Mouse (Mus musculus) intestine, postnatal 0 days (tissue): ENCODE results near the gene Wscd2. TPM values are rescaled to one million over a fixed set of nuclear protein-coding genes. Genes with fewer than 3 reads are reported as not detected.

Experiments
- ATAC-seq: fragments of 200-750 bp; cut with Nextera tagmentation; 2 replicates; pipeline ENCODE4 v1.8.0; 2017; ENCODE audit warnings: mild to moderate bottlenecking, moderate TSS enrichment, moderate library complexity
- H3K27ac ChIP-seq: fragments of 300-500 bp; sonication (generic); 2 replicates; pipeline ENCODE4 v1.5.1; 2014; ENCODE audit warnings: mild to moderate bottlenecking, low read depth, low read length, moderate library complexity
- H3K27me3 ChIP-seq: fragments of 300-500 bp; sonication (generic); replicated peaks from 2 replicates; pipeline ENCODE4 v1.6.1; 2014; ENCODE audit warnings: low read length, mixed read lengths; ENCODE audit not compliant: control insufficient read depth, insufficient read depth
- H3K36me3 ChIP-seq: fragments of 300-500 bp; sonication (generic); 2 replicates; pipeline ENCODE4 v1.6.1; 2014; ENCODE audit warnings: mild to moderate bottlenecking, moderate library complexity; ENCODE audit not compliant: control insufficient read depth, insufficient read depth
- H3K4me1 ChIP-seq: fragments of 300-500 bp; sonication (generic); replicated peaks from 2 replicates; pipeline ENCODE4 v1.6.1; 2014; ENCODE audit warnings: antibody characterized with exemption, low read length, mixed read lengths; ENCODE audit not compliant: control insufficient read depth, insufficient read depth
- H3K4me2 ChIP-seq: fragments of 300-500 bp; sonication (generic); replicated peaks from 2 replicates; pipeline ENCODE4 v1.6.1; 2014; ENCODE audit warnings: low read depth, mild to moderate bottlenecking, moderate library complexity
- H3K4me3 ChIP-seq: fragments of 300-500 bp; sonication (generic); 2 replicates; pipeline ENCODE4 v1.5.1; 2014; ENCODE audit warnings: low read depth, low read length
- H3K9ac ChIP-seq: fragments of 300-500 bp; sonication (generic); 2 replicates; pipeline ENCODE4 v1.6.1; 2014; ENCODE audit warnings: mild to moderate bottlenecking, low read depth, low read length
- H3K9me3 ChIP-seq: fragments of 300-500 bp; sonication (generic); 2 replicates; pipeline ENCODE4 v1.6.1; 2016; ENCODE audit warnings: mixed run types; ENCODE audit not compliant: control insufficient read depth
- CTCF ChIP-seq: sonication (generic); IDR thresholded peaks from 2 replicates; pipeline ENCODE4 v1.5.1; 2016; ENCODE audit warnings: low read depth, mild to moderate bottlenecking, control low read depth, antibody characterized with exemption, moderate library complexity
- WGBS: fragments of 180-500 bp; shearing (Covaris S2); extraction: QIAGEN DNeasy Blood & Tissue Kit; methylation state at CpG from one replicate; pipeline ENCODE4 v1.1.7; 2014; 5-methylcytosine and 5-hydroxymethylcytosine counted together
- polyA plus RNA-seq: library from polyadenylated mRNA; unstranded; fragments of >200 nt; fragmentation: Nextera tagmentation; extraction: Ambion mirVana; gene quantifications from 2 replicates; pipeline ENCODE4 v1.2.1, GENCODE M21; 2015

Wscd2 gene
- polyA plus RNA-seq, 1 experiment from 2014 or later: 4.2 TPM

GRCm38 (mm10) chr5:113499421-113499820 lies 9.3 kb downstream of the Wscd2 start:
- Histone ChIP-seq H3K4me3 (no peak overlapping the region), H3K27me3 (no peaks in the 10 kb centered on the region), H3K9ac (no peak overlapping the region), H3K27ac (no peak overlapping the region), H3K9me3 (no peaks in the 10 kb centered on the region), H3K4me1 (no peaks in the 10 kb centered on the region), H3K36me3 (no peaks in the 10 kb centered on the region), H3K4me2 (no peak overlapping the region)
- WGBS: 90% methylated on average over 11 of the region's 11 CpGs
- no peak for ATAC-seq
- TF ChIP-seq CTCF: no peak

GRCm38 (mm10) chr5:113503276-113503675 lies 13.1 kb downstream of the Wscd2 start:
- Histone ChIP-seq H3K27me3 (no peaks in the 10 kb centered on the region), H3K36me3 (no peaks in the 10 kb centered on the region), H3K4me3 (no peak overlapping the region), H3K4me2 (no peak overlapping the region), H3K27ac (no peak overlapping the region), H3K9ac (no peak overlapping the region), H3K9me3 (no peaks in the 10 kb centered on the region), H3K4me1 (no peaks in the 10 kb centered on the region)
- WGBS: 17% methylated on average over 10 of the region's 10 CpGs
- TF ChIP-seq CTCF: no peak
- no peak for ATAC-seq

GRCm38 (mm10) chr5:113504654-113505053 lies 14.5 kb downstream of the Wscd2 start:
- Histone ChIP-seq H3K9ac (no peak overlapping the region), H3K27me3 (no peaks in the 10 kb centered on the region), H3K4me2 (no peak overlapping the region), H3K9me3 (no peaks in the 10 kb centered on the region), H3K4me1 (no peaks in the 10 kb centered on the region), H3K4me3 (no peak overlapping the region), H3K36me3 (no peaks in the 10 kb centered on the region), H3K27ac (no peak overlapping the region)
- 36% methylated on average over 4 of the region's 4 CpGs for WGBS
- no peak for ATAC-seq
- TF ChIP-seq CTCF: no peak

- Histone ChIP-seq H3K9ac (no peak overlapping the region), H3K27ac (no peak overlapping the region), H3K4me2 (no peak overlapping the region), H3K27me3 (no peaks in the 10 kb centered on the region), H3K9me3 (no peaks in the 10 kb centered on the region), H3K36me3 (no peaks in the 10 kb centered on the region), H3K4me3 (no peak overlapping the region), H3K4me1 (no peaks in the 10 kb centered on the region)
- ATAC-seq: no peak
- TF ChIP-seq CTCF: no peak
- 52% methylated on average over 6 of the region's 6 CpGs for WGBS
These were observed 15.9 kb downstream of the Wscd2 start for GRCm38 (mm10) chr5:113506065-113506464.

- no peaks in the 10 kb centered on the region for H3K9me3 ChIP-seq
- H3K27me3 ChIP-seq: no peaks in the 10 kb centered on the region
- no peak overlapping the region for H3K9ac ChIP-seq
- no peaks in the 10 kb centered on the region for H3K36me3 ChIP-seq
- WGBS: 84% methylated on average over 5 of the region's 5 CpGs
- H3K4me1 ChIP-seq: no peaks in the 10 kb centered on the region
- no peak for ATAC-seq
- H3K4me2 ChIP-seq: no peak overlapping the region
- no peak overlapping the region for H3K27ac ChIP-seq
- no peak for TF ChIP-seq CTCF
- H3K4me3 ChIP-seq: no peak overlapping the region
These were observed 16.6 kb downstream of the Wscd2 start for GRCm38 (mm10) chr5:113506779-113507178.

- ATAC-seq: no peak
- H3K9me3 ChIP-seq: no peaks in the 10 kb centered on the region
- H3K27ac ChIP-seq: no peak overlapping the region
- no peak overlapping the region for H3K9ac ChIP-seq
- H3K36me3 ChIP-seq: no peaks in the 10 kb centered on the region
- no peaks in the 10 kb centered on the region for H3K27me3 ChIP-seq
- no peak for TF ChIP-seq CTCF
- no peak overlapping the region for H3K4me3 ChIP-seq
- no peaks in the 10 kb centered on the region for H3K4me1 ChIP-seq
- H3K4me2 ChIP-seq: no peak overlapping the region
- 82% methylated on average over 4 of the region's 4 CpGs for WGBS
These were observed 19.0 kb downstream of the Wscd2 start for GRCm38 (mm10) chr5:113509167-113509566.

- WGBS: 69% methylated on average over 8 of the region's 8 CpGs
- Histone ChIP-seq H3K4me1 (no peaks in the 10 kb centered on the region), H3K4me2 (no peak overlapping the region)
These were observed 23.5 kb downstream of the Wscd2 start for GRCm38 (mm10) chr5:113513640-113514039.

More at GRCm38 (mm10) chr5:113513640-113514039, 23.5 kb downstream of the Wscd2 start:
- no peak for TF ChIP-seq CTCF
- no peaks in the 10 kb centered on the region for H3K36me3 ChIP-seq
- no peak overlapping the region for H3K27ac ChIP-seq
- H3K27me3 ChIP-seq: no peaks in the 10 kb centered on the region
- ATAC-seq: no peak
- H3K9me3 ChIP-seq: no peaks in the 10 kb centered on the region
- no peak overlapping the region for H3K4me3 ChIP-seq
- no peak overlapping the region for H3K9ac ChIP-seq
